Mouse (Mus musculus): ENCODE measurements around the gene Phf1. TPM values are rescaled to one million over a fixed set of nuclear protein-coding genes. Genes with fewer than 3 reads are reported as not detected.

Phf1 gene
- polyA plus RNA-seq, 1 experiment: 65.3 TPM

DNA sequence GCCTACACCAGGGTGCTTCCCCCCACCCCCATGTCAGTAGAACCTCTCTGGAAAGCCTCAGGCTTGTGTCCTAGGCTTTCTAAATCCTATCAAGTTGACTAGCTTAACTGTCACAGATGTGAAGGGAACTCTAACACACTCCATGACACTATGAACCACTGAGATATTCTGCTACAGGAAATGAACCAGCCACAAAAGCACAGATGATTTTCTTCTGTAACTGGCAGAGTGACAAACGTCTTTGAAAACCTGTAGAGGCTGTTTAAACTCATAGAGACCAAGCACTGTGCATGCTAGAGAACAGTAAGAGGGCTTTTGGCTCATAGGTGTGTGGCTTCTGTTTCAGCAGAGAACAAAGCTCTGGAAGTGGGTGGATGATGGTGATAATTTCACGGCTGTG is 48.2 kb downstream of the Phf1 start:
- no peak for DNase-seq (ENCODE audit: low spot score)

DNA sequence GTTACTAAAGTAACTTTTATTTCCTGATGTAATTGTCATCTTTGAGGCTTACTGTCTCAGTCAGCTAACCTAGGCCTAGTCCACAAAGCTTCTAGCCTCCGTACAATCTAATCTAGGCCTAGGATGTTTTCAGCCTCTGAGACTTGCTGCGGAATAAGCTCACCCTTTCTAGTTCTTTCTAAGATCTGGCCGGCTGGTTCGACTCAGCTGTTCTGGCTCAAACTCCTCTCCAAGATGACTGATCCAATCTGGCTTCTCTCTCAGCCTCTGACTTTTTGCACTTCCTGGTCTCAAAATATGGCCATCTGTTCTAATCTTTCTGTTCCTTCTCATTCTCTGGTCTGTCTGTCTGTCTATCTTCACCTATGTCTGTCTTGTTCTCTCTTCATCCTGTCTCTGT is 50.5 kb downstream of the Phf1 start:
- no peak for DNase-seq (ENCODE audit: low spot score)

DNA sequence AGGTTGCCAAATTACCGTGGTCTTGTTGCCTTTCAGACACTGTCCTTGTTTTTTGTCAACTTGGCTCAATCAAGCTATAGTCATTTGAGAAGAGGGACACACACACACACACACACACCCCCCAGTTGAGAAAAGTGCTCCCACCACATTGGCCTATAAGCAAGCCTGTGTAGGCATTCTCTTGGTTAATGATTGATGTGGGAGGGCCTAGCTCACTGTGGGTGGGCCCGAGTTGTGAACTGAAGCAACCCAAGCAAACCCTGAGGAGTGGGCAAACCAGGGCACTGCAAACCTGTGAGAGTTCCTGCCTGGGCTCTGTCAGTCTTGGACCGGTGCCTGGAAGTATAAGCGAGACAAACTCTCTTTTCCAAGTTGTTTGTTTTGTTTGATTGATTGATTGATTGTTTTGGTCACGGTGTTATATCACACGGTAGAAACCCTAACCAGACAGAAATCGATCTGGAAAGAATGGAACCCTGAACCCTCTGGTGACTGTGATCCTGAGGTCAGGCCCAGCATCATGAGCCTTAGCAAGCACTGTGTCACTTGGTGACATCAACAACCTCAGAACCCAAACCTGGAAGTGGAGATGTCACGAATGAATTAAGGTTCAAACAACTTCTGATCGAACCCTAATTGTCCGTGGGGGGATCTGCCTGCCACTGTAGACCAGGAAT is 52.8 kb downstream of the Phf1 start:
- no peak for DNase-seq (ENCODE audit: low spot score)

Other genes starting within 250 kb of the Phf1 start
- 14.9 and 18.5 TPM in 2 replicates for gene Crebrf, start 217.4 kb upstream of the Phf1 start, polyA plus RNA-seq (2012; rRNA removed)
- gene Bnip1, start 152.0 kb upstream of the Phf1 start, polyA plus RNA-seq (2012; rRNA removed): 31.1 and 32.5 TPM in 2 replicates
- not detected in 2 replicates for gene Nkx2-5, start 88.0 kb upstream of the Phf1 start, polyA plus RNA-seq (2012; rRNA removed)
- 1.7 and 1.8 TPM in 2 replicates for gene Kifc5b, start 16.0 kb upstream of the Phf1 start, polyA plus RNA-seq (2012; rRNA removed)
- 122 and 145 TPM in 2 replicates for gene Cuta, start 6.5 kb downstream of the Phf1 start, polyA plus RNA-seq (2012; rRNA removed)
- gene Syngap1, start 8.2 kb downstream of the Phf1 start, polyA plus RNA-seq (2012; rRNA removed): 22.1 and 32.4 TPM in 2 replicates
- gene Zbtb9, start 40.1 kb downstream of the Phf1 start, polyA plus RNA-seq (2012; rRNA removed): 8.4 and 9.4 TPM in 2 replicates
- 34.8 and 36.8 TPM in 2 replicates for gene Bak1, start 96.0 kb downstream of the Phf1 start, polyA plus RNA-seq (2012; rRNA removed)
- gene Itpr3, start 124.3 kb downstream of the Phf1 start, polyA plus RNA-seq (2012; rRNA removed): 9.5 and 17.8 TPM in 2 replicates
- 175 and 243 TPM in 2 replicates for gene Uqcc2, start 200.9 kb downstream of the Phf1 start, polyA plus RNA-seq (2012; rRNA removed)
- gene Ip6k3, start 234.7 kb downstream of the Phf1 start, polyA plus RNA-seq (2012; rRNA removed): 0.13 and 0.17 TPM in 2 replicates

Measured in urinary bladder, adult 2 months (tissue).